Mouse (Mus musculus): ENCODE data around the gene Sema4c. TPM values are rescaled to one million over a fixed set of nuclear protein-coding genes. Genes with fewer than 3 reads are reported as not detected.

Sema4c gene
- polyA plus RNA-seq, 1 experiment from 2014 or later, result 4.0 TPM

DNA sequence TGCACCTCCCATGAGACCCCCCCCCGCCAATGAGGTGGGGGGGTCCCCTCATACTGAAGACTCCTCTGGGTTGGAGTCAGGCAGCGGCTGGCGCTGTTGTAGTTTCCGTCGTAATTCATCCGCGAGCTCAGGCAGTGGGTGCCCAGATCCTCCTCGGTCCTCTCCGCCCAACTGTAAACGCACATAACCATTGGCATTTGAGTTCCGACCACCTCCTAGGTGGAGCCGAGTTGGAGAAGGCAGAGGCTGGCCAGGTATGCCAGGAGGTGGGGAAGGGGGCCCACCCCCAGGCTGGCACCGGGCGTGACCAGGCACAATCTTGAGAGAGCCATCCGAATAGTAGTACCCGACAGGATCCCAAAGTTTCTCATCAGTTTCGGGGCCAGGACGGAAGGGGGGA is 8.7 kb downstream of the Sema4c start:
- no peak overlapping the region for H3K9ac ChIP-seq (ENCODE audit: low read length)
- no peak for ATAC-seq (ENCODE audit: insufficient number of reproducible peaks, low FRiP score, low TSS enrichment, low read depth)

DNA sequence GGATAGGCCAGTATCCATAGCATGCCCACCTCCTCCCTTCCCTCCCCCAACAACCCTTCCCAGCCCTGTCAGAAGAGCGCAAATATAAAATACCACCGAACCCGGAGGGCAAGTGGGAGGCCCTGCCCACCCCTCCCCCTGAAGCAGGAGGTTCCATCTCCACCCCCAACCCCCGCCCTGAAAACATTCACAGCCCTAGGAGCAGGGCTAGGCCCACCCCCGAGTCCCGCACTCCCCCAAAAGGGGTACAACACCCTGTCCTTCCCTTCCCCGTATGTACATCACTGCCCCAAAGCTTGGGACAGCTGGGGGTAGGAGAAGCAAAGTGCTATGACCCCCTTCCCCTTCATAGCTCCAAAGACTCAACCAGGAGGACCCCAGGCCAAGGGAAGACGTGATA is 9.4 kb downstream of the Sema4c start:
- Histone ChIP-seq H3K36me3 (ENCODE audit: control insufficient read depth, insufficient read depth, low read length) (peaks cover 30% of the 10 kb centered on the region), H3K9me3 (ENCODE audit: control insufficient read depth, low read length) (no peaks in the 10 kb centered on the region), H3K27ac (replicated peaks; ENCODE audit: low read depth, low read length) (no peak overlapping the region; the same call in 1 of the 2 replicates), H3K4me2 (ENCODE audit: low read depth, severe bottlenecking) (0 out of 2 replicates have a peak overlapping the region, but pooled peaks have one; percentile 7), H3K9ac (ENCODE audit: low read length) (no peak overlapping the region), H3K4me1 (ENCODE audit: control insufficient read depth, insufficient read depth, low read length) (peaks cover 28% of the 10 kb centered on the region), H3K27me3 (ENCODE audit: control insufficient read depth, insufficient read depth, low read length) (no peaks in the 10 kb centered on the region), H3K4me3 (ENCODE audit: low read depth, low read length) (no peak overlapping the region)
- ATAC-seq (ENCODE audit: insufficient number of reproducible peaks, low FRiP score, low TSS enrichment, low read depth) (no peak), DNase-seq (ENCODE audit: low spot score) (no peak)
- WGBS, result 50% methylated on average over 8 of the region's 8 CpGs

More for the DNA sequence above, 8.7 kb downstream of the Sema4c start:
- no peak overlapping the region; the same call in 1 of the 2 replicates for H3K27ac ChIP-seq (replicated peaks; ENCODE audit: low read depth, low read length)
- WGBS, result 77% methylated on average over 18 of the region's 18 CpGs
- no peaks in the 10 kb centered on the region for H3K9me3 ChIP-seq (ENCODE audit: control insufficient read depth, low read length)
- H3K4me3 ChIP-seq (ENCODE audit: low read depth, low read length), result no peak overlapping the region
- no peaks in the 10 kb centered on the region for H3K27me3 ChIP-seq (ENCODE audit: control insufficient read depth, insufficient read depth, low read length)
- H3K4me2 ChIP-seq (ENCODE audit: low read depth, severe bottlenecking), result 0 out of 2 replicates have a peak overlapping the region, but pooled peaks have one; percentile 7
- H3K4me1 ChIP-seq (ENCODE audit: control insufficient read depth, insufficient read depth, low read length), result peaks cover 34% of the 10 kb centered on the region
- peaks cover 33% of the 10 kb centered on the region for H3K36me3 ChIP-seq (ENCODE audit: control insufficient read depth, insufficient read depth, low read length)
- no peak for DNase-seq (ENCODE audit: low spot score)

DNA sequence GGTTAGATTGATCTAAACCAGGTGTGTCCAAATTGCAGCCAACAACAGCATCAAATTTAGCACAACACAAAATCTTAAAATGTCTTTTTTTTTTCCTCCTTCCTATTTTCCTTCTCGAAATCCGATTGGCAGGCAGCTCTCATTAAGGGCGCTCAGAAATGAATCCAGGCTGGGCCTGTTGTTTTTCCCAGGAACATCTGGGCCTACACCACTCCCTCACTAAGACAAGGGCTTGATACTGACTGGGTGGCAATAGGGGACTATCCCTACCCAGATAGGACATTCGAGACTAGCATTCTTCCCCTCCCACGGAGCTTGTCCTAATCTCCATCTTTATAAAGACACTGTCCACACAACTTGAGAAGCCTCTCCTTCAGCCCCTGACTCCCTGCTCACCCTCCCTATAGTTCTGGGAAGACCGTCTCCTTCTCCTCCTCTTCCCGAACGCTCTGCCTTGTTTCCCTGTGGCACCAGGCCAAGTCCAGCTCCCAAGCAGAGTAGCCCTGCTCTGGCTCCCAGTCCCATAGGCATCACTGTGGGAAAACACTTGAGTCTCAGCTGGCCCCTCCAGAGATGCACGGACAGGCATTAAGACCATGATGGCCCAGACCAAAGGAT is 10.1 kb downstream of the Sema4c start:
- Histone ChIP-seq H3K4me2 (ENCODE audit: low read depth, severe bottlenecking) (no peak overlapping the region), H3K9ac (ENCODE audit: low read length) (no peak overlapping the region), H3K4me1 (ENCODE audit: control insufficient read depth, insufficient read depth, low read length) (peaks cover 28% of the 10 kb centered on the region), H3K4me3 (ENCODE audit: low read depth, low read length) (no peak overlapping the region), H3K36me3 (ENCODE audit: control insufficient read depth, insufficient read depth, low read length) (peaks cover 25% of the 10 kb centered on the region), H3K9me3 (ENCODE audit: control insufficient read depth, low read length) (no peaks in the 10 kb centered on the region), H3K27ac (replicated peaks; ENCODE audit: low read depth, low read length) (peak overlapping the region; percentile 53), H3K27me3 (ENCODE audit: control insufficient read depth, insufficient read depth, low read length) (no peaks in the 10 kb centered on the region)
- DNase-seq (ENCODE audit: low spot score) (no peak), ATAC-seq (ENCODE audit: insufficient number of reproducible peaks, low FRiP score, low TSS enrichment, low read depth) (no peak)
- 42% methylated on average over 9 of the region's 9 CpGs for WGBS

DNA sequence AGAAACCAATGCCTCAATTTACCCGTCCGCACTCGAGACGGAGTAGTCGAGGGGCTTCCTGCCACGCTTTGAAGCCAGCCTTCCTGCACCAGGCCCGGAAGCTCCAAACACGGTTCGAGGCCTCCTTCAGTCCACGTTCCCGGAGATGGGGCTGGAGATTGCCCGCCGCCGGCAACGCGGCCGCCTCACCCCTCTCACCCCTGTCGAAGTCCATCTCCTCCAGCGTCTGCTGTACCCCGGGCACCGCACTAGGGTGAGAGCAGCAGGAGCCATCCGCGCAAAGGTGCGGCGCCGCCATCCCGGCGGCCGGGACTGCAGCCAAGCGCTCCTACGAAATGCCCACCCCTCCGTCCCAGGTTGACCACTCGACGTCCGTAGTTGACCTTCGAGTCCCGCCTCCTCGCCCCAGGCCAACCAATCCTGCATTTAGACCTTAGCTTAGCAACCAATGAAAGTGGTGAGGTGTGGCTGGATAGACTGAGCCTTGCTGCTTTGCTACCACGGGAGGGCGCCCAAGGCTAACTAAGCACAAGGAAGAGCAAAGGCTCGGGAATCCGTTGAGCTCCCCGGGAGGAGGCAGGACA is 11.2 kb downstream of the Sema4c start, which contains the start of gene Ankrd39:
Gene Ankrd39, minus strand, starts transcription at position 558 of the 584 bp plus-strand sequence.
- peak within 1 kb of the TSS; percentile 69 for H3K4me2 ChIP-seq (ENCODE audit: low read depth, severe bottlenecking)
- H3K27ac ChIP-seq (replicated peaks; ENCODE audit: low read depth, low read length), result peak within 1 kb of the TSS; percentile 56
- H3K4me1 ChIP-seq (ENCODE audit: control insufficient read depth, insufficient read depth, low read length), result peaks cover 28% of the 10 kb centered on the region
- ATAC-seq (ENCODE audit: insufficient number of reproducible peaks, low FRiP score, low TSS enrichment, low read depth), result peak; percentile 93
- peaks cover 17% of the 10 kb centered on the region; the same call in 1 of the 2 replicates for H3K36me3 ChIP-seq (ENCODE audit: control insufficient read depth, insufficient read depth, low read length)
- DNase-seq (ENCODE audit: low spot score), result peak; percentile 97
- under 1% methylated on average over 43 of the region's 43 CpGs for WGBS
- no peaks in the 10 kb centered on the region for H3K27me3 ChIP-seq (ENCODE audit: control insufficient read depth, insufficient read depth, low read length)
- peak within 1 kb of the TSS; percentile 78 for H3K9ac ChIP-seq (ENCODE audit: low read length)
- H3K9me3 ChIP-seq (ENCODE audit: control insufficient read depth, low read length), result no peaks in the 10 kb centered on the region
- peak within 1 kb of the TSS; percentile 68 for H3K4me3 ChIP-seq (ENCODE audit: low read depth, low read length)

DNA sequence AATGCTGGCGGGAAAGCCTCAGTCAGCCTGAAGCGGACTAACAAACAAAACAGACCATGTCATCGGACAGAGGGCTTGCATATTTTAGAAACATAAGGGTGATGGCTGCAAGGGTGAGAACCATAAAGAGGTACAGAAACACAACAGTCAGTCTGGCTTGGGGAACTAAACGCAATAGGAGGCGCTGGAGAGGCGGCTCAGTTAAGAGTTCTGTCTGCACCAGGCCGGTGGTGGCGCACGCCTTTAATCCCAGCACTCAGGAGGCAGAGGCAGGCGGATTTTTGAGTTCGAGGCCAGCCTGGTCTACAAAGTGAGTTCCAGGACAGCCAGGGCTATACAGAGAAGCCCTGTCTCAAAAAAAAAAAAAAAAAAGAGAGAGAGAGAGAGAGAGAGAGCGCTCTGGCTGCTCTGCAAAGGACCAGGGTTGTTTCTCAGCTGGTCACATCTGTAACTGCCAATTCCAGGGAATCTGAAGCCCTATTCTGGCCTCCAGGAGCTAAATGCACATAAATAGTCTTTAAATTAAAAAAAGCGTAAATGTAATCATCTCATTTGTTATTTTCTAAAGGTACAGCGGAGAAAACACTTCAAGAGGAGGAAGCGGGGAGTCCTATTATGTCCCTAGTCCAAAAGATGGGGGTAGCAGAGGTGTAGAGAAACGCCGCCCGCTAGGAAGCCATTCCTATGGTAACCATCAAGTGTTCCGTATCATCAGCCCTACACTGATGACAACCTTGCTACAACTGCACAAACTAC is 12.1 kb downstream of the Sema4c start:
- Histone ChIP-seq H3K27ac (replicated peaks; ENCODE audit: low read depth, low read length) (no peak overlapping the region), H3K9me3 (ENCODE audit: control insufficient read depth, low read length) (no peaks in the 10 kb centered on the region), H3K36me3 (ENCODE audit: control insufficient read depth, insufficient read depth, low read length) (peaks cover 20% of the 10 kb centered on the region; the same call in 1 of the 2 replicates), H3K4me3 (ENCODE audit: low read depth, low read length) (peak overlapping the region; percentile 68), H3K4me1 (ENCODE audit: control insufficient read depth, insufficient read depth, low read length) (peaks cover 28% of the 10 kb centered on the region), H3K27me3 (ENCODE audit: control insufficient read depth, insufficient read depth, low read length) (no peaks in the 10 kb centered on the region), H3K9ac (ENCODE audit: low read length) (peak overlapping the region; percentile 78; the same call in 1 of the 2 replicates), H3K4me2 (ENCODE audit: low read depth, severe bottlenecking) (peak overlapping the region; percentile 69)
- 77% methylated on average over 19 of the region's 19 CpGs for WGBS
- ATAC-seq (ENCODE audit: insufficient number of reproducible peaks, low FRiP score, low TSS enrichment, low read depth) (no peak), DNase-seq (ENCODE audit: low spot score) (no peak)

DNA sequence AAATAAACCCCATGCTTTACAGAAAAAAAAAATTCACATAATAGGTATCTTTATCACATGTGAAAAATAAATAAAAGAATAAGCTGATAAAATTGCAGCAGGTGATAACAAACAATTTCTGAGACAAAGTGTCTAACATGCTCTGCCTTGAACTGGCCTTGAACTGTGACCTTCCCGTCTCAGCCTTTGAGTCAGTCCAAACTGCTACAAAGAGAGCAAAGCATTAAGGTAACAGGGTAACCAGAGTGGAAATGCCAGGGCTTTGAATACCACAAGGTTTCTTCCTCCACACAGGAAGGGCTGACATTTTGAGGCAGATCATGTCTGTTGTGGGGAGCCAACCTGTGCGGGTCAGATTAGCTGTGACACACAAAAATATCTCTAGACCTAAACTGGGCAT is 12.8 kb downstream of the Sema4c start:
- Histone ChIP-seq H3K4me3 (ENCODE audit: low read depth, low read length) (no peak overlapping the region), H3K27ac (replicated peaks; ENCODE audit: low read depth, low read length) (no peak overlapping the region), H3K27me3 (ENCODE audit: control insufficient read depth, insufficient read depth, low read length) (no peaks in the 10 kb centered on the region), H3K4me2 (ENCODE audit: low read depth, severe bottlenecking) (no peak overlapping the region), H3K9me3 (ENCODE audit: control insufficient read depth, low read length) (no peaks in the 10 kb centered on the region), H3K36me3 (ENCODE audit: control insufficient read depth, insufficient read depth, low read length) (peaks cover 17% of the 10 kb centered on the region; the same call in 1 of the 2 replicates), H3K9ac (ENCODE audit: low read length) (no peak overlapping the region), H3K4me1 (ENCODE audit: control insufficient read depth, insufficient read depth, low read length) (peaks cover 28% of the 10 kb centered on the region)
- DNase-seq (ENCODE audit: low spot score), result no peak
- WGBS, result 89% methylated on average over 2 of the region's 2 CpGs
- ATAC-seq (ENCODE audit: insufficient number of reproducible peaks, low FRiP score, low TSS enrichment, low read depth), result no peak

DNA sequence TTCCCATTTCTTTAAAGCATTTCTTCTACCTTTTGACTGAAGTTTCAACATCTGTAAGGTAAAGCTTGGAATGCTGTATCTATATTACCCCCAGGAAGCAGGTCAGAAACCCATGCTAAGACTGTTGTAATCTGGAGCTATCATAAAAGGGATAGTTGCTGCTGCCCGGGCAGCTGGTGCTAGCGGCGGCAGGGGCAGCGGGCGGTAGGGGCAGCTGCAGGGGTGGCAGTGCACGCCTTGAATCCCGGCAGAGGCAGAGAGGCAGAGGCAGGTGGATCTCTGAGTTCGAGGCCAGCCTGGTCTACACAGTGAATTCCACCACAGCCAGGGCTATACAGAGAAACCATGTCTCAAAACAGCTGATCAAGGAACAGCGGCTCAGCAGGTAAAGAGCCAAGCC is 15.2 kb downstream of the Sema4c start:
- Histone ChIP-seq H3K4me1 (ENCODE audit: control insufficient read depth, insufficient read depth, low read length) (peaks cover 9% of the 10 kb centered on the region; the same call in 1 of the 2 replicates), H3K27ac (replicated peaks; ENCODE audit: low read depth, low read length) (no peak overlapping the region), H3K4me3 (ENCODE audit: low read depth, low read length) (no peak overlapping the region), H3K36me3 (ENCODE audit: control insufficient read depth, insufficient read depth, low read length) (peaks cover 11% of the 10 kb centered on the region; the same call in 1 of the 2 replicates), H3K9me3 (ENCODE audit: control insufficient read depth, low read length) (no peaks in the 10 kb centered on the region), H3K9ac (ENCODE audit: low read length) (no peak overlapping the region), H3K4me2 (ENCODE audit: low read depth, severe bottlenecking) (no peak overlapping the region), H3K27me3 (ENCODE audit: control insufficient read depth, insufficient read depth, low read length) (no peaks in the 10 kb centered on the region)
- DNase-seq (ENCODE audit: low spot score), result no peak
- WGBS, result 90% methylated on average over 9 of the region's 9 CpGs
- ATAC-seq (ENCODE audit: insufficient number of reproducible peaks, low FRiP score, low TSS enrichment, low read depth), result no peak

DNA sequence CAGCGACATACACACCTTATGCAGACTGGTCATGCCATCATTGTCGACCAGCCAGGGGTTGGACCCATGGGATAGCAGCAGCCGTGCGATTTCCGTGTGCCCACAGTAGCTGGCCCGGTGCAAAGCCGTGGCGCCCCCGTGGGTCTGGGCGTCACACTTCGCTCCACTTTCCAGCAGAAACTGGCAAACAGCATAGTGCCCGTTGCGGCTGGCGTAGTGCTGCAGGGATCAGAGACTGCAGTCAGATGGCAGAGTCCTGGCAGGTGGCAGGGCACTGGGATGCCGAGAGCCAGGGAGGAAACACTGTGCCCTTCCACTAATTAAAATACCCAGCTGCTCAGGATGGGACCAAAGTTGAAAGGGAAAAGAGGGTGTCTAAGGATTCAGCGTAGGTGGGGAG is 16.3 kb downstream of the Sema4c start:
- H3K4me2 ChIP-seq (ENCODE audit: low read depth, severe bottlenecking), result no peak overlapping the region
- peaks cover 5% of the 10 kb centered on the region; the same call in 1 of the 2 replicates for H3K4me1 ChIP-seq (ENCODE audit: control insufficient read depth, insufficient read depth, low read length)
- H3K36me3 ChIP-seq (ENCODE audit: control insufficient read depth, insufficient read depth, low read length), result peaks cover 11% of the 10 kb centered on the region; the same call in 1 of the 2 replicates
- no peak overlapping the region for H3K4me3 ChIP-seq (ENCODE audit: low read depth, low read length)
- H3K27me3 ChIP-seq (ENCODE audit: control insufficient read depth, insufficient read depth, low read length), result no peaks in the 10 kb centered on the region
- ATAC-seq (ENCODE audit: insufficient number of reproducible peaks, low FRiP score, low TSS enrichment, low read depth) (no peak), DNase-seq (ENCODE audit: low spot score) (no peak)
- H3K27ac ChIP-seq (replicated peaks; ENCODE audit: low read depth, low read length), result no peak overlapping the region
- no peak overlapping the region for H3K9ac ChIP-seq (ENCODE audit: low read length)
- WGBS, result 96% methylated on average over 16 of the region's 16 CpGs
- no peaks in the 10 kb centered on the region for H3K9me3 ChIP-seq (ENCODE audit: control insufficient read depth, low read length)
